Mouse (Mus musculus) CH12.LX (cell line): ENCODE data around the gene Plscr1. TPM values are rescaled to one million over a fixed set of nuclear protein-coding genes. Genes with fewer than 3 reads are reported as not detected.

Experiments
- DNase-seq: peaks from one replicate; pipeline ENCODE4 v3.0.0-alpha.2; 2013; ENCODE audit errors: extremely low read depth
- H3K27ac ChIP-seq: 2 replicates; pipeline ENCODE4 v1.5.1; 2012; ENCODE audit warnings: low read depth, mild to moderate bottlenecking, control low read depth, moderate library complexity; ENCODE audit not compliant: insufficient read depth
- H3K27me3 ChIP-seq: replicated peaks from 2 replicates; pipeline ENCODE3; 2012; ENCODE audit warnings: inconsistent platforms
- H3K36me3 ChIP-seq, 2 experiments: replicated peaks in 1 of 2; 2 replicates each; pipeline versions ENCODE3 to v1.6.1; 2012; ENCODE audit warnings: inconsistent platforms in 1 of 2, low read length in 1 of 2, mild to moderate bottlenecking in 1 of 2, mixed read lengths in 1 of 2, moderate library complexity in 1 of 2; ENCODE audit not compliant: control insufficient read depth in 1 of 2, insufficient read depth in 1 of 2
- H3K4me1 ChIP-seq, 2 experiments: 2 replicates each; pipeline ENCODE4 v1.6.1; 2012; ENCODE audit warnings: inconsistent platforms in 1 of 2, moderate library complexity in 1 of 2; ENCODE audit not compliant: insufficient read depth in 2 of 2, control insufficient read depth in 1 of 2
- H3K4me2 ChIP-seq: 2 replicates; pipeline ENCODE4 v1.6.1; 2012; ENCODE audit warnings: low read depth, mild to moderate bottlenecking, control low read depth; ENCODE audit not compliant: poor library complexity, insufficient read depth, severe bottlenecking
- H3K4me3 ChIP-seq, 3 experiments: fragments of 150-350 bp in 1 of 3; sonication (generic) in 1 of 3; replicated peaks in 1 of 3; 2 replicates each; pipeline versions ENCODE3 to v1.5.1; 2011 to 2012; ENCODE audit warnings: low read depth in 2 of 3, low read length in 2 of 3, mild to moderate bottlenecking in 2 of 3, moderate library complexity in 2 of 3, control low read depth in 1 of 3, improper control_type of control experiment in 1 of 3, inconsistent platforms in 1 of 3, mixed read lengths in 1 of 3; ENCODE audit not compliant: poor library complexity in 1 of 3
- H3K79me2 ChIP-seq: replicated peaks from 2 replicates; pipeline ENCODE4 v1.6.1; 2012; ENCODE audit warnings: mild to moderate bottlenecking, moderate library complexity; ENCODE audit not compliant: control insufficient read depth, poor library complexity, insufficient read depth, severe bottlenecking; ENCODE audit errors: extremely low read depth
- H3K9ac ChIP-seq: 2 replicates; pipeline ENCODE4 v1.6.1; 2012; ENCODE audit warnings: low read depth, mild to moderate bottlenecking, control low read depth, moderate library complexity; ENCODE audit not compliant: insufficient read depth
- H3K9me3 ChIP-seq: replicated peaks from 2 replicates; pipeline ENCODE3; 2012; ENCODE audit warnings: low read length, inconsistent platforms, mixed read lengths
- CTCF ChIP-seq, 2 experiments: IDR thresholded peaks in 1 of 2; conservative IDR thresholded peaks in 1 of 2; 2 replicates each; pipeline ENCODE4 v1.5.1; 2011 to 2012; ENCODE audit warnings: low read depth in 2 of 2, low read length in 2 of 2, improper control_type of control experiment in 1 of 2, inconsistent platforms in 1 of 2, mild to moderate bottlenecking in 1 of 2, moderate library complexity in 1 of 2
- EP300 ChIP-seq: IDR thresholded peaks from 2 replicates; pipeline ENCODE4 v1.6.1; 2011; ENCODE audit warnings: low read length, improper control_type of control experiment
- GABPA ChIP-seq: IDR thresholded peaks from 2 replicates; pipeline ENCODE4 v1.6.1; 2012; ENCODE audit warnings: low read depth, low read length, improper control_type of control experiment, inconsistent platforms; ENCODE audit not compliant: insufficient replicate concordance
- HCFC1 ChIP-seq: IDR thresholded peaks from 2 replicates; pipeline ENCODE4 v1.6.1; 2012; ENCODE audit warnings: low read depth, mild to moderate bottlenecking, inconsistent platforms, low read length, improper control_type of control experiment
- JUN ChIP-seq: IDR thresholded peaks from 2 replicates; pipeline ENCODE4 v1.6.1; 2011; ENCODE audit warnings: low read depth, mild to moderate bottlenecking, low read length, improper control_type of control experiment, moderate library complexity; ENCODE audit not compliant: insufficient read depth
- MAFK ChIP-seq: IDR thresholded peaks from 2 replicates; pipeline ENCODE4 v1.6.1; 2011; ENCODE audit warnings: low read length, improper control_type of control experiment; ENCODE audit not compliant: insufficient replicate concordance
- MAX ChIP-seq: IDR thresholded peaks from 2 replicates; pipeline ENCODE4 v1.6.1; 2011; ENCODE audit warnings: low read length, improper control_type of control experiment
- MAZ ChIP-seq: IDR thresholded peaks from 2 replicates; pipeline ENCODE4 v1.6.1; 2012; ENCODE audit warnings: low read depth, mild to moderate bottlenecking, inconsistent platforms, low read length, improper control_type of control experiment, moderate library complexity
- MYC ChIP-seq: IDR thresholded peaks from 2 replicates; pipeline ENCODE4 v1.6.1; 2011; ENCODE audit warnings: low read depth, mild to moderate bottlenecking, improper control_type of control experiment, low read length
- NRF1 ChIP-seq: IDR thresholded peaks from 2 replicates; pipeline ENCODE4 v1.6.1; 2014; ENCODE audit warnings: low read depth, mild to moderate bottlenecking, inconsistent platforms, low read length, improper control_type of control experiment, moderate library complexity
- PAX5 ChIP-seq: IDR thresholded peaks from 2 replicates; pipeline ENCODE4 v1.6.1; 2012; ENCODE audit warnings: low read length, inconsistent platforms, mixed read lengths
- POLR2A ChIP-seq: IDR thresholded peaks from 2 replicates; pipeline ENCODE4 v1.6.1; 2011; ENCODE audit warnings: low read depth, mild to moderate bottlenecking, improper control_type of control experiment, low read length
- TBP ChIP-seq: conservative IDR thresholded peaks from 2 replicates; pipeline ENCODE4 v1.6.1; 2011; ENCODE audit warnings: low read depth, low read length, improper control_type of control experiment
- TCF12 ChIP-seq: IDR thresholded peaks from 2 replicates; pipeline ENCODE4 v1.6.1; 2014; ENCODE audit warnings: low read depth, mild to moderate bottlenecking, inconsistent platforms, low read length, improper control_type of control experiment
- USF1 ChIP-seq: IDR thresholded peaks from 2 replicates; pipeline ENCODE4 v1.6.1; 2014; ENCODE audit warnings: low read depth, mild to moderate bottlenecking, inconsistent platforms, low read length, improper control_type of control experiment
- USF2 ChIP-seq: conservative IDR thresholded peaks from 2 replicates; pipeline ENCODE4 v1.6.1; 2011; ENCODE audit warnings: low read depth, low read length, improper control_type of control experiment
- ZKSCAN1 ChIP-seq: IDR thresholded peaks from 2 replicates; pipeline ENCODE4 v1.6.1; 2012; ENCODE audit warnings: low read depth, inconsistent platforms, low read length, improper control_type of control experiment, borderline replicate concordance
- ZMIZ1 ChIP-seq: IDR thresholded peaks from 2 replicates; pipeline ENCODE4 v1.6.1; 2012; ENCODE audit warnings: low read depth, mild to moderate bottlenecking, inconsistent platforms, low read length, improper control_type of control experiment
- ZNF384 ChIP-seq: IDR thresholded peaks from 2 replicates; pipeline ENCODE4 v1.6.1; 2012; ENCODE audit warnings: low read depth, low read length, improper control_type of control experiment, inconsistent platforms
- dilution Hi-C: fragments of 300-500 bp; cut with MboI; formaldehyde crosslinking; loops from 2 replicates; pipeline ENCODE4 v1.14.3; 2020; ENCODE audit warnings: low sequenced_read_pairs; ENCODE audit not compliant: extremely low pct_unique_long_range_greater_than_20kb, extremely low pct_ligation_motif_present
- in situ Hi-C: fragments of 300-500 bp; cut with MboI; formaldehyde crosslinking; loops from 3 replicates; pipeline ENCODE4 v1.14.3; 2019; ENCODE audit warnings: low sequenced_read_pairs, low pct_ligation_motif_present, low pct_unique_long_range_greater_than_20kb, mixed read lengths
- polyA plus RNA-seq: library from polyadenylated mRNA; unstranded; fragments of >175 nt; gene quantifications from 2 replicates; pipeline ENCODE4 v1.2.1, GENCODE M21; 2012; ENCODE audit warnings: low read depth; ENCODE audit not compliant: insufficient read length
- total RNA-seq, 2 experiments: library from RNA; depleted of rRNA; stranded (reverse); fragments of 300-350 nt in 1 of 2; fragments of >200 nt in 1 of 2; gene quantifications; 2 replicates each; pipeline ENCODE4 v1.2.3; 2012 to 2014

Plscr1 gene
- total and polyA plus RNA-seq, 3 experiments: 194 to 489 (median 403) TPM

DNA sequence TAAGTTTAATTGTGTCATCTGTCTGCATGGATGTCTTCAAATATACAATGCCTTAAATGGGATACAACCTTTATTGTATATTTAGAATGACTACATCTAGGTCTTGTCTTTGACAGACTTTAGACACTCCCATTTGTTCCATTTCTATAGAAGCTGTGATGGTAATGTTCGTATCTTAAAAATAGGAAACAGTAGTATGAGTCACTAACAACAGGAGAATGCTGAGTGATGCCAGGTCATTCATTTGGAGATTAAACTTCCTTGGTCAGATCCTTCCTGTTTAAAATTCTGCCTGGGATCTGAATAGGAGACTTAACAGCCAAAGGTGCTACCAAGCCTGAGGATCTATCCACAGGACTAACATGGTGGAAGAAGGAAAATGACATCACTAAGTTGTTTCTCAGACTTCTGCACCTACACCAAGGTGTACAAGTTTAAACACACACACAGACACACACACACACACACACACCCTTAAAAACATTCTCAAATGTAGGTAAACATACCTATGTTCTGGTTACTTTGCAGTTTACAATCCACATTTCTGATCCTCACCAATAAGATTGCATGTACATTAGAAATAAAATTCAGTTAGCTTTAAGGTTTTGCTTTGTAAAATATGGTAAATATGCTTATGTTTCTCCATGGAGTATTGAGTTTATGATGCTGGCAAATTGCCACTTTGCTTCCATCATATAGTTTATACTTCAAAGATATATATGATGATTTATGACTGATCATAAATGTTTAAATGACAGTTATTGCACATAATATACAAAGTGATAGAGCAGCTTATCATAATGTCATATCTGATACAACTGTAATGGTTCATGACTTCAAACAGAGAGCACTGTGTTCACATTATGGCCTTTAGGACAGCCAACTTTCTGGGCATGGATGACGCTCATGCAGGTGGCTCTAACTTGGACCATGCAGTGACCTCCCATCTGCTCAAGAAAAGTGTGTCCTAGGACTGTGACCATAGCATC lies 44.3 kb downstream of the Plscr1 start:
- H3K9me3 ChIP-seq: no peaks in the 10 kb centered on the region
- H3K4me3 ChIP-seq: no peak overlapping the region
- no peak overlapping the region for H3K4me2 ChIP-seq
- TF ChIP-seq USF1 (no peak), ZMIZ1 (no peak), ZNF384 (no peak), NRF1 (no peak), USF2 (no peak), GABPA (no peak), MAX (no peak), MYC (no peak), ZKSCAN1 (no peak), CTCF (conservative IDR thresholded peaks at IDR 0.05 in 1 of 2, IDR thresholded peaks at IDR 0.05 in 1 of 2; ENCODE audit: low read depth in 2 of 2, low read length in 2 of 2) (no peak), TBP (no peak), MAZ (no peak), EP300 (no peak)
- TF ChIP-seq, all 38 proteins: peak for 0
- Histone ChIP-seq H3K27ac (no peak overlapping the region), H3K9ac (no peak overlapping the region), H3K79me2 (no peaks in the 10 kb centered on the region), H3K36me3 (peaks cover 9 to 40% of the 10 kb centered on the region in 2 experiments), H3K27me3 (no peaks in the 10 kb centered on the region), H3K4me1 (peaks cover 0 to 4% of the 10 kb centered on the region in 2 experiments; a peak in 1 of 4 replicates)
- dilution Hi-C loops (no loop called here), in situ Hi-C loops (no loop called here)
- no peak for DNase-seq

DNA sequence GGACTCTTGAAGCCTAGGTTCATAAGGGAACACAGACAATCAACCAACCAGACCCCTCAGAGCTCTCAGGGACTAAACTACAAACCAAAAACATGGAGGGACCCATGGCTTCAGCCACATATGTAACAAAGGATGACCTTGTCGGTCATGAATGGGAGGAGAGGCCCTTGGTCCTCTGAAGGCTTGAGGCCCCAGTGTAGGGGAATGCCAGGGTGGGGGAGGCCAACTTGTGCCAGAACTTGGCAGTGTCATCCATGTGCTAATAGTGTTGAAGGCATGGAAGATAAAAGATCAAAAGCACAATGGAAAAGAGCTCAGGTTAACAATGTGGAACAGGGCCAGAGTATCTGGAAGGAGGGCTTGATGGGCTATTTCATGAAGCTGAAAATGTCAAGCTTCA lies 48.7 kb downstream of the Plscr1 start:
- H3K9me3 ChIP-seq: no peaks in the 10 kb centered on the region
- H3K9ac ChIP-seq: no peak overlapping the region
- H3K4me2 ChIP-seq: no peak overlapping the region
- H3K27ac ChIP-seq: no peak overlapping the region
- DNase-seq: no peak
- in situ Hi-C loops: no loop called here
- no peaks in the 10 kb centered on the region for H3K4me1 ChIP-seq
- H3K36me3 ChIP-seq: peaks cover 0 to 22% of the 10 kb centered on the region in 2 experiments
- H3K4me3 ChIP-seq: no peak overlapping the region
- TF ChIP-seq GABPA (no peak), TCF12 (no peak), PAX5 (no peak), EP300 (no peak), MAFK (no peak), POLR2A (no peak), JUN (no peak), HCFC1 (no peak)
- TF ChIP-seq, all 38 proteins: peak for 0
- Histone ChIP-seq H3K79me2 (no peaks in the 10 kb centered on the region), H3K27me3 (no peaks in the 10 kb centered on the region)
- dilution Hi-C loops: no loop called here
